Mouse (Mus musculus): ENCODE results near the gene Cdh12. TPM values are rescaled to one million over a fixed set of nuclear protein-coding genes. Genes with fewer than 3 reads are reported as not detected.

Gene Cdh12
- polyA plus RNA-seq, 1 experiment from 2014 or later = 1.4 TPM

GRCm38 (mm10) chr15:21519355-21519869 is 1070.3 kb downstream of the Cdh12 start:
- Histone ChIP-seq H3K27me3 (ENCODE audit: control insufficient read depth, insufficient read depth, low read length) (no peaks in the 10 kb centered on the region), H3K27ac (ENCODE audit: low read length) (no peak overlapping the region), H3K4me1 (ENCODE audit: control insufficient read depth, insufficient read depth, low read length) (no peaks in the 10 kb centered on the region), H3K9me3 (ENCODE audit: control insufficient read depth, low read depth, low read length) (no peaks in the 10 kb centered on the region), H3K9ac (replicated peaks; ENCODE audit: low read depth, low read length) (no peak overlapping the region), H3K4me3 (ENCODE audit: low read depth, low read length) (no peak overlapping the region), H3K4me2 (replicated peaks; ENCODE audit: low read depth, low read length) (no peak overlapping the region), H3K36me3 (ENCODE audit: control insufficient read depth, insufficient read depth, low read length) (no peaks in the 10 kb centered on the region)
- ATAC-seq (ENCODE audit: insufficient number of reproducible peaks, insufficient read depth, low FRiP score, low read depth) = no peak

- Histone ChIP-seq H3K36me3 (ENCODE audit: control insufficient read depth, insufficient read depth, low read length) (no peaks in the 10 kb centered on the region), H3K9ac (replicated peaks; ENCODE audit: low read depth, low read length) (no peak overlapping the region), H3K4me2 (replicated peaks; ENCODE audit: low read depth, low read length) (no peak overlapping the region), H3K4me3 (ENCODE audit: low read depth, low read length) (no peak overlapping the region), H3K9me3 (ENCODE audit: control insufficient read depth, low read depth, low read length) (no peaks in the 10 kb centered on the region), H3K27me3 (ENCODE audit: control insufficient read depth, insufficient read depth, low read length) (no peaks in the 10 kb centered on the region), H3K4me1 (ENCODE audit: control insufficient read depth, insufficient read depth, low read length) (no peaks in the 10 kb centered on the region), H3K27ac (ENCODE audit: low read length) (no peak overlapping the region)
- WGBS = 65% methylated on average over 4 of the region's 4 CpGs
- ATAC-seq (ENCODE audit: insufficient number of reproducible peaks, insufficient read depth, low FRiP score, low read depth) = no peak
These were observed 1081.7 kb downstream of the Cdh12 start for GRCm38 (mm10) chr15:21530804-21531203.

GRCm38 (mm10) chr15:21536909-21537308 is 1087.8 kb downstream of the Cdh12 start:
- Histone ChIP-seq H3K4me1 (ENCODE audit: control insufficient read depth, insufficient read depth, low read length) (no peaks in the 10 kb centered on the region), H3K9ac (replicated peaks; ENCODE audit: low read depth, low read length) (no peak overlapping the region), H3K4me2 (replicated peaks; ENCODE audit: low read depth, low read length) (no peak overlapping the region), H3K36me3 (ENCODE audit: control insufficient read depth, insufficient read depth, low read length) (no peaks in the 10 kb centered on the region), H3K27me3 (ENCODE audit: control insufficient read depth, insufficient read depth, low read length) (no peaks in the 10 kb centered on the region), H3K4me3 (ENCODE audit: low read depth, low read length) (no peak overlapping the region), H3K27ac (ENCODE audit: low read length) (no peak overlapping the region), H3K9me3 (ENCODE audit: control insufficient read depth, low read depth, low read length) (no peaks in the 10 kb centered on the region)
- WGBS = 46% methylated on average over 2 of the region's 2 CpGs
- no peak for ATAC-seq (ENCODE audit: insufficient number of reproducible peaks, insufficient read depth, low FRiP score, low read depth)

- no peaks in the 10 kb centered on the region for H3K9me3 ChIP-seq (ENCODE audit: control insufficient read depth, low read depth, low read length)
- no peaks in the 10 kb centered on the region for H3K4me1 ChIP-seq (ENCODE audit: control insufficient read depth, insufficient read depth, low read length)
- H3K9ac ChIP-seq (replicated peaks; ENCODE audit: low read depth, low read length) = no peak overlapping the region
- no peak overlapping the region for H3K27ac ChIP-seq (ENCODE audit: low read length)
- 89% methylated on average over 2 of the region's 2 CpGs for WGBS
- no peaks in the 10 kb centered on the region for H3K27me3 ChIP-seq (ENCODE audit: control insufficient read depth, insufficient read depth, low read length)
- H3K4me2 ChIP-seq (replicated peaks; ENCODE audit: low read depth, low read length) = no peak overlapping the region
- ATAC-seq (ENCODE audit: insufficient number of reproducible peaks, insufficient read depth, low FRiP score, low read depth) = no peak
- no peaks in the 10 kb centered on the region for H3K36me3 ChIP-seq (ENCODE audit: control insufficient read depth, insufficient read depth, low read length)
- H3K4me3 ChIP-seq (ENCODE audit: low read depth, low read length) = no peak overlapping the region
These were observed 1095.7 kb downstream of the Cdh12 start for GRCm38 (mm10) chr15:21544786-21545185.

GRCm38 (mm10) chr15:21555981-21556380 is 1106.9 kb downstream of the Cdh12 start:
- Histone ChIP-seq H3K27me3 (ENCODE audit: control insufficient read depth, insufficient read depth, low read length) (no peaks in the 10 kb centered on the region), H3K4me1 (ENCODE audit: control insufficient read depth, insufficient read depth, low read length) (no peaks in the 10 kb centered on the region), H3K4me3 (ENCODE audit: low read depth, low read length) (no peak overlapping the region), H3K9ac (replicated peaks; ENCODE audit: low read depth, low read length) (no peak overlapping the region), H3K4me2 (replicated peaks; ENCODE audit: low read depth, low read length) (no peak overlapping the region), H3K27ac (ENCODE audit: low read length) (no peak overlapping the region), H3K9me3 (ENCODE audit: control insufficient read depth, low read depth, low read length) (no peaks in the 10 kb centered on the region), H3K36me3 (ENCODE audit: control insufficient read depth, insufficient read depth, low read length) (no peaks in the 10 kb centered on the region)
- ATAC-seq (ENCODE audit: insufficient number of reproducible peaks, insufficient read depth, low FRiP score, low read depth) = no peak
- WGBS = 92% methylated on average over 4 of the region's 4 CpGs

GRCm38 (mm10) chr15:21566314-21567051 is 1117.4 kb downstream of the Cdh12 start:
- ATAC-seq (ENCODE audit: insufficient number of reproducible peaks, insufficient read depth, low FRiP score, low read depth) = no peak
- WGBS = 50% methylated on average over 5 of the region's 5 CpGs
- Histone ChIP-seq H3K4me3 (ENCODE audit: low read depth, low read length) (no peak overlapping the region), H3K4me2 (replicated peaks; ENCODE audit: low read depth, low read length) (no peak overlapping the region), H3K36me3 (ENCODE audit: control insufficient read depth, insufficient read depth, low read length) (no peaks in the 10 kb centered on the region), H3K9ac (replicated peaks; ENCODE audit: low read depth, low read length) (no peak overlapping the region), H3K9me3 (ENCODE audit: control insufficient read depth, low read depth, low read length) (no peaks in the 10 kb centered on the region), H3K27ac (ENCODE audit: low read length) (no peak overlapping the region), H3K27me3 (ENCODE audit: control insufficient read depth, insufficient read depth, low read length) (no peaks in the 10 kb centered on the region), H3K4me1 (ENCODE audit: control insufficient read depth, insufficient read depth, low read length) (no peaks in the 10 kb centered on the region)

GRCm38 (mm10) chr15:21604510-21604909 is 1155.4 kb downstream of the Cdh12 start:
- Histone ChIP-seq H3K9ac (replicated peaks; ENCODE audit: low read depth, low read length) (no peak overlapping the region), H3K27ac (ENCODE audit: low read length) (no peak overlapping the region), H3K9me3 (ENCODE audit: control insufficient read depth, low read depth, low read length) (no peaks in the 10 kb centered on the region), H3K36me3 (ENCODE audit: control insufficient read depth, insufficient read depth, low read length) (no peaks in the 10 kb centered on the region), H3K4me1 (ENCODE audit: control insufficient read depth, insufficient read depth, low read length) (no peaks in the 10 kb centered on the region), H3K4me2 (replicated peaks; ENCODE audit: low read depth, low read length) (no peak overlapping the region), H3K4me3 (ENCODE audit: low read depth, low read length) (no peak overlapping the region), H3K27me3 (ENCODE audit: control insufficient read depth, insufficient read depth, low read length) (no peaks in the 10 kb centered on the region)
- WGBS = 78% methylated on average over 4 of the region's 4 CpGs
- no peak for ATAC-seq (ENCODE audit: insufficient number of reproducible peaks, insufficient read depth, low FRiP score, low read depth)

Data from stomach, embryonic 14.5 days (tissue).